ENCODE assay signal across 20 mouse cellular contexts in the genomic region with DNA sequence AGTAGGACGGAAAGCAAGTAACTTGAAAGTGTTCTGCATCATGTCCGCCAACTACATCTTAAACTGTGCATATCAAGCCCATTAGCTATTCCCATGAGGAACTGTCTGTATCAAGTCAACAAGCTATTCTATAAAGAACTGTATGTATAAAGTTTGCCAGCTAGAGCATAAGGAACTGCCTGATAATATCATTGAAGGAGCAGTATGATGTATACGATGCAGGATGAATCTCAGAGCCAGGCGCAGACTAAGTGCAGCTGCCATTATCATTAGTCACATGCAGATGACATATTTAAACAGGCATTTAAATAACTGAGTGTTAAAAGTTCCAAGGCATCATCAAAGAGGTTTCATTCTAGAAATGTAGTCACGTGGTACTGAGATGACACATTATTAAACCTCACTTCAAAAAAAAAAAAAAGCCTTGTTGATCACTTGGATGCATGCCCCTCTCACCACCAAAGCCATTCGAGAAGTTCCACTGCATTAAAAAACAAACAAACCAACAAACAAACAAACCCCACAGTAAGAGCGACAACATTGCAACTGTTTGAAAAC.
DNase-seq lines count a peak whose midpoint lies in the region; ATAC-seq and TF ChIP-seq lines count a peak whose summit lies in the region.
"Had no signal": no experiment of that assay in that cellular context is flagged by ENCODE, and none has a peak within 500 bp of the region (broad histone marks: within the 10 kb centered on the region; RNA-seq: fewer than 3 reads in every experiment).

No protein-coding gene starts in this region.

- no peak overlapping the region for H3K4me2 ChIP-seq in forebrain, embryonic 15.5 days (replicated peaks)
- H3K4me2 ChIP-seq: embryonic facial prominence, embryonic 13.5 days; hindbrain, embryonic 12.5 days had no signal

- H3K9me3 ChIP-seq in forebrain, embryonic 15.5 days = no peaks in the 10 kb centered on the region; the same call in 1 of the 2 replicates
- H3K9me3 ChIP-seq in forebrain, embryonic 10.5 days = no peaks in the 10 kb centered on the region
- H3K9me3 ChIP-seq: embryonic facial prominence, embryonic 13.5 days; heart, embryonic 10.5 days; hindbrain, embryonic 12.5 days had no signal

- no peak overlapping the region for H3K9ac ChIP-seq in forebrain, embryonic 15.5 days (replicated peaks)
- H3K9ac ChIP-seq: embryonic facial prominence, embryonic 13.5 days; hindbrain, embryonic 12.5 days had no signal

- TF ChIP-seq CTCF in C2C12 (IDR thresholded peaks at IDR 0.05; ENCODE audit: control insufficient read depth, insufficient read depth, insufficient read length) = no peak

- H3K27me3 ChIP-seq in forebrain, embryonic 15.5 days = no peaks in the 10 kb centered on the region
- H3K27me3 ChIP-seq in forebrain, embryonic 10.5 days (ENCODE audit: poor library complexity, severe bottlenecking) = no peaks in the 10 kb centered on the region
- H3K27me3 ChIP-seq in C2C12 (ENCODE audit: control insufficient read depth, insufficient read depth, insufficient read length) = no peaks in the 10 kb centered on the region
- H3K27me3 ChIP-seq: embryonic facial prominence, embryonic 13.5 days; hindbrain, embryonic 12.5 days; Patski had no signal

- H3K79me2 ChIP-seq in C2C12 (ENCODE audit: control insufficient read depth, insufficient read depth) = no peaks in the 10 kb centered on the region

- H3K27ac ChIP-seq in forebrain, embryonic 15.5 days (replicated peaks) = no peak overlapping the region
- no peak overlapping the region for H3K27ac ChIP-seq in forebrain, embryonic 10.5 days
- H3K27ac ChIP-seq: embryonic facial prominence, embryonic 13.5 days; heart, embryonic 10.5 days; hindbrain, embryonic 12.5 days had no signal

- DNase-seq in forebrain, embryonic 10.5 days (ENCODE audit: extremely low spot score, low spot score) = no peak
- DNase-seq in thymus, postnatal 4 days = no peak
- DNase-seq in cerebellum, postnatal 25 days = no peak
- DNase-seq: adrenal gland, adult 2 months; adrenal gland, postnatal 25 days; cerebellum, adult 8-10 months; heart, adult 18-20 months; heart, postnatal 10 days; heart, postnatal 4 days; kidney, adult 11 months; kidney, adult 9 months had no signal

- peaks cover 3% of the 10 kb centered on the region for H3K79me3 ChIP-seq in C2C12 (ENCODE audit: low read depth)

- no peak overlapping the region for H3K4me3 ChIP-seq in forebrain, embryonic 15.5 days
- no peak overlapping the region for H3K4me3 ChIP-seq in forebrain, embryonic 10.5 days
- no peak overlapping the region for H3K4me3 ChIP-seq in C2C12 (ENCODE audit: insufficient read depth, poor library complexity, severe bottlenecking)
- H3K4me3 ChIP-seq: embryonic facial prominence, embryonic 13.5 days; heart, embryonic 10.5 days; hindbrain, embryonic 12.5 days had no signal

- ATAC-seq in forebrain, embryonic 15.5 days (replicated peaks) = peak; percentile 51
- ATAC-seq in activated CD4-positive, CD25-positive, alpha-beta regulatory T cell, adult 4 months = peak; percentile 24
- ATAC-seq in inflammation-experienced regulatory T-cells, adult 6 months = peak; percentile 44
- ATAC-seq: hindbrain, embryonic 16.5 days; Patski had no signal

- H3K36me3 ChIP-seq in forebrain, embryonic 15.5 days = no peaks in the 10 kb centered on the region
- no peaks in the 10 kb centered on the region for H3K36me3 ChIP-seq in forebrain, embryonic 10.5 days (replicated peaks)
- H3K36me3 ChIP-seq in C2C12 (ENCODE audit: control insufficient read depth, insufficient read depth) = no peaks in the 10 kb centered on the region
- H3K36me3 ChIP-seq: embryonic facial prominence, embryonic 13.5 days; heart, embryonic 10.5 days; hindbrain, embryonic 12.5 days had no signal

- no peaks in the 10 kb centered on the region for H3K4me1 ChIP-seq in forebrain, embryonic 15.5 days
- no peaks in the 10 kb centered on the region for H3K4me1 ChIP-seq in forebrain, embryonic 10.5 days
- H3K4me1 ChIP-seq: embryonic facial prominence, embryonic 13.5 days; heart, embryonic 10.5 days; hindbrain, embryonic 12.5 days had no signal

- no peak overlapping the region for H3ac ChIP-seq in C2C12 (ENCODE audit: control insufficient read depth, insufficient read length, low read depth)

- WGBS in forebrain, embryonic 15.5 days = 85% methylated on average over 7 of the region's 7 CpGs
- 90% methylated on average over 7 of the region's 7 CpGs for WGBS in forebrain, embryonic 10.5 days

TF ChIP-seq in C2C12, 6 proteins besides CTCF, POLR2A, EP300 and RAD21:
- peak; percentile 81 for TF ChIP-seq USF1 (IDR thresholded peaks at IDR 0.05; ENCODE audit: low read depth)
- TF ChIP-seq CEBPB (IDR thresholded peaks at IDR 0.05; ENCODE audit: low read depth) = no peak
- TF ChIP-seq MYOG (IDR thresholded peaks at IDR 0.05; ENCODE audit: control insufficient read depth, extremely low read depth, insufficient read length) = no peak
- TF ChIP-seq MAX (IDR thresholded peaks at IDR 0.05) = no peak
- no peak for TF ChIP-seq MYOD1 (IDR thresholded peaks at IDR 0.05; ENCODE audit: control insufficient read depth, insufficient read length, low read depth)
